In genomic region chr2:152620367-152621134, GRCm38 (mm10) we compare ENCODE assay signal across 13 mouse cellular contexts. TPM values are rescaled to one million over a fixed set of nuclear protein-coding genes. Genes with fewer than 3 reads are reported as not detected.
DNase-seq lines count a peak whose midpoint lies in the region; ATAC-seq and TF ChIP-seq lines count a peak whose summit lies in the region.
"Had no signal": no experiment of that assay in that cellular context is flagged by ENCODE, and none has a peak within 500 bp of the region (broad histone marks: within the 10 kb centered on the region; RNA-seq: fewer than 3 reads in every experiment).

No protein-coding gene starts in this region.

- ATAC-seq in kidney, embryonic 16.5 days (ENCODE audit: low FRiP score, low TSS enrichment): no peak
- peak; percentile 83 to 86 for ATAC-seq in hematopoietic stem cell, adult 5-6 weeks (replicated peaks in 1 of 2; ENCODE audit: insufficient read depth in 1 of 2, low FRiP score in 2 of 2, low TSS enrichment in 1 of 2, low read depth in 1 of 2, poor library complexity in 2 of 2, severe bottlenecking in 2 of 2)
- ATAC-seq in midbrain, embryonic 14.5 days (ENCODE audit: low FRiP score, low TSS enrichment): no peak
- ATAC-seq: inflammation-experienced regulatory T-cells, adult 6 months; liver, postnatal 0 days had no signal

- DNase-seq in kidney, adult 9 months: no peak
- DNase-seq in spleen, adult 2 months (ENCODE audit: low read depth in 1 of 2, low spot score in 2 of 2): no peak
- DNase-seq in spleen, adult 18-20 months: no peak
- no peak for DNase-seq in midbrain, embryonic 14.5 days
- no peak for DNase-seq in adrenal gland, adult 8-10 months
- DNase-seq: cerebellum, postnatal 25 days; liver, postnatal 0 days had no signal

- TF ChIP-seq POLR2A in spleen, adult 2 months (IDR thresholded peaks at IDR 0.05; ENCODE audit: low read depth, low read length): no peak

- H3K27ac ChIP-seq in kidney, embryonic 16.5 days (ENCODE audit: low read length): peak overlapping the region; percentile 90
- peak overlapping the region; percentile 45 for H3K27ac ChIP-seq in spleen, adult 2 months (ENCODE audit: insufficient read depth, low read length)
- H3K27ac ChIP-seq in midbrain, embryonic 14.5 days (replicated peaks; ENCODE audit: low read depth, low read length): no peak overlapping the region

- H3K4me2 ChIP-seq in kidney, embryonic 16.5 days (replicated peaks; ENCODE audit: low read depth, low read length): peak overlapping the region; percentile 30; the same call in 1 of the 2 replicates
- H3K4me2 ChIP-seq in midbrain, embryonic 14.5 days (ENCODE audit: low read length): no peak overlapping the region

- H3K9me3 ChIP-seq in kidney, embryonic 16.5 days (ENCODE audit: low read length): no peaks in the 10 kb centered on the region
- H3K9me3 ChIP-seq in midbrain, embryonic 14.5 days (ENCODE audit: control insufficient read depth, low read length): no peaks in the 10 kb centered on the region

- H3K27me3 ChIP-seq in kidney, embryonic 16.5 days (ENCODE audit: insufficient read depth, low read length): no peaks in the 10 kb centered on the region
- H3K27me3 ChIP-seq in spleen, adult 2 months (ENCODE audit: control insufficient read depth, insufficient read depth, low read length): no peaks in the 10 kb centered on the region
- no peaks in the 10 kb centered on the region for H3K27me3 ChIP-seq in midbrain, embryonic 14.5 days (ENCODE audit: control insufficient read depth, insufficient read depth, low read length)

- peaks cover 23% of the 10 kb centered on the region for H3K4me1 ChIP-seq in kidney, embryonic 16.5 days (ENCODE audit: insufficient read depth, low read length)
- H3K4me1 ChIP-seq in spleen, adult 2 months (ENCODE audit: control insufficient read depth, insufficient read depth, insufficient read length): no peaks in the 10 kb centered on the region; the same call in 1 of the 2 replicates
- peaks cover 5% of the 10 kb centered on the region for H3K4me1 ChIP-seq in midbrain, embryonic 14.5 days (ENCODE audit: control insufficient read depth, insufficient read depth, low read length)

- no peak for TF ChIP-seq CTCF in spleen, adult 2 months (IDR thresholded peaks at IDR 0.05; ENCODE audit: extremely low read depth, insufficient read depth, insufficient read length, insufficient replicate concordance)

- 59% methylated on average over 9 of the region's 9 CpGs for WGBS in kidney, embryonic 16.5 days
- 17% methylated on average over 9 of the region's 9 CpGs for WGBS in spleen, adult 2 months
- 83% methylated on average over 9 of the region's 9 CpGs for WGBS in midbrain, embryonic 14.5 days

- H3K4me3 ChIP-seq in kidney, embryonic 16.5 days (ENCODE audit: low read length): 0 out of 2 replicates have a peak overlapping the region, but pooled peaks have one; percentile 9
- H3K4me3 ChIP-seq in spleen, adult 2 months (ENCODE audit: extremely low read depth, insufficient read depth, insufficient read length): no peak overlapping the region
- no peak overlapping the region for H3K4me3 ChIP-seq in midbrain, embryonic 14.5 days (replicated peaks; ENCODE audit: low read depth, low read length)

- peak overlapping the region; percentile 37; the same call in 1 of the 2 replicates for H3K9ac ChIP-seq in kidney, embryonic 16.5 days (replicated peaks; ENCODE audit: low read length)
- no peak overlapping the region for H3K9ac ChIP-seq in midbrain, embryonic 14.5 days (replicated peaks; ENCODE audit: low read length)
- H3K9ac ChIP-seq: liver, postnatal 0 days had no signal

- H3K36me3 ChIP-seq in kidney, embryonic 16.5 days (ENCODE audit: insufficient read depth, low read length): no peaks in the 10 kb centered on the region
- H3K36me3 ChIP-seq in spleen, adult 2 months (ENCODE audit: control insufficient read depth, insufficient read depth, low read length): no peaks in the 10 kb centered on the region
- no peaks in the 10 kb centered on the region for H3K36me3 ChIP-seq in midbrain, embryonic 14.5 days (ENCODE audit: control insufficient read depth, insufficient read depth, low read length)

RNA-seq across cellular contexts. Expression of gene Defb25, which starts 2.3 kb away (rescaled TPM):
- 24.4 and 31.8 TPM in 2 replicates for polyA plus RNA-seq in kidney, embryonic 16.5 days (2015; fragmentation: Nextera tagmentation; extraction: Ambion mirVana)
- 0.65 TPM in 1 of 2 replicates, not detected in the other for polyA plus RNA-seq in spleen, adult 2 months (2012; rRNA removed)
- total RNA-seq in hematopoietic stem cell, adult 5-6 weeks (2017): not detected in 2 replicates
- polyA plus RNA-seq in midbrain, embryonic 14.5 days (2014; fragmentation: Nextera tagmentation; extraction: Ambion mirVana): not detected in 2 replicates
- total RNA-seq in adrenal gland, adult 8-10 months (2022): 1 to 10 TPM in 2 of 4 experiments, not detected in 2; 1.9 to 2.2 TPM
- total RNA-seq: left cerebral cortex, postnatal 10 days had no signal
- polyA plus RNA-seq: brain, embryonic 14.5 days had no signal

RNA-seq across cellular contexts. Expression of gene Rem1, which starts 6.2 kb away (rescaled TPM):
- polyA plus RNA-seq in kidney, embryonic 16.5 days (2015; fragmentation: Nextera tagmentation; extraction: Ambion mirVana): 59.1 and 62.6 TPM in 2 replicates
- polyA plus RNA-seq in spleen, adult 2 months (2012; rRNA removed): 8.6 and 9.8 TPM in 2 replicates
- not detected in 2 replicates for total RNA-seq in hematopoietic stem cell, adult 5-6 weeks (2017)
- 0.12 and 0.27 TPM in 2 replicates for polyA plus RNA-seq in midbrain, embryonic 14.5 days (2014; fragmentation: Nextera tagmentation; extraction: Ambion mirVana)
- total RNA-seq in adrenal gland, adult 8-10 months (2022): 10 to 100 TPM in 3 of 4 experiments, 1 to 10 TPM in 1; 9.0 to 20.8 (median 14.6) TPM
- polyA plus RNA-seq: inflammation-experienced regulatory T-cells, adult 6 months had no signal

RNA-seq across cellular contexts. Expression of gene Defb36, which starts 16.4 kb away (rescaled TPM):
- polyA plus RNA-seq in kidney, embryonic 16.5 days (2015; fragmentation: Nextera tagmentation; extraction: Ambion mirVana): 0.51 and 0.86 TPM in 2 replicates
- not detected in 2 replicates for polyA plus RNA-seq in spleen, adult 2 months (2012; rRNA removed)
- total RNA-seq in hematopoietic stem cell, adult 5-6 weeks (2017): not detected in 2 replicates
- not detected in 2 replicates for polyA plus RNA-seq in midbrain, embryonic 14.5 days (2014; fragmentation: Nextera tagmentation; extraction: Ambion mirVana)
- total RNA-seq in adrenal gland, adult 8-10 months (2022): 1 to 10 TPM in 1 of 4 experiments, under 1 TPM in 1, not detected in 2; 0.86 to 1.5 TPM
- total RNA-seq: left cerebral cortex, postnatal 10 days had no signal
- polyA plus RNA-seq: brain, embryonic 14.5 days; heart, embryonic 16.5 days; inflammation-experienced regulatory T-cells, adult 6 months; liver, postnatal 0 days had no signal

RNA-seq across cellular contexts. Expression of gene Defb45, which starts 21.4 kb away (rescaled TPM):
- polyA plus RNA-seq in kidney, embryonic 16.5 days (2015; fragmentation: Nextera tagmentation; extraction: Ambion mirVana): not detected in 2 replicates
- polyA plus RNA-seq in spleen, adult 2 months (2012; rRNA removed): not detected in 2 replicates
- not detected in 2 replicates for total RNA-seq in hematopoietic stem cell, adult 5-6 weeks (2017)
- not detected in 2 replicates for polyA plus RNA-seq in midbrain, embryonic 14.5 days (2014; fragmentation: Nextera tagmentation; extraction: Ambion mirVana)
- not detected for total RNA-seq in adrenal gland, adult 8-10 months (2022)
- total RNA-seq: left cerebral cortex, postnatal 10 days had no signal
- polyA plus RNA-seq: brain, embryonic 14.5 days; heart, embryonic 16.5 days; inflammation-experienced regulatory T-cells, adult 6 months; liver, postnatal 0 days had no signal

RNA-seq across cellular contexts. Expression of gene Defb19, which starts 40.4 kb away (rescaled TPM):
- 10.1 and 14.1 TPM in 2 replicates for polyA plus RNA-seq in kidney, embryonic 16.5 days (2015; fragmentation: Nextera tagmentation; extraction: Ambion mirVana)
- polyA plus RNA-seq in spleen, adult 2 months (2012; rRNA removed): not detected in 2 replicates
- total RNA-seq in hematopoietic stem cell, adult 5-6 weeks (2017): not detected in 2 replicates
- polyA plus RNA-seq in midbrain, embryonic 14.5 days (2014; fragmentation: Nextera tagmentation; extraction: Ambion mirVana): not detected in 2 replicates
- total RNA-seq in adrenal gland, adult 8-10 months (2022): not detected
- total RNA-seq: left cerebral cortex, postnatal 10 days had no signal
- polyA plus RNA-seq: brain, embryonic 14.5 days; inflammation-experienced regulatory T-cells, adult 6 months; liver, postnatal 0 days had no signal

Comparison
In these comparisons a context has a peak if more than half of its experiments do, and no peak if none do; other contexts are left out.
1. ATAC-seq: peak in hematopoietic stem cell, adult 5-6 weeks (2 of 2); none in kidney, embryonic 16.5 days (single experiment) and midbrain, embryonic 14.5 days (single experiment).
2. RNA of gene Defb25, which starts 2.3 kb away (polyA plus RNA-seq): 24.4 to 31.8 TPM in kidney, embryonic 16.5 days; 0.65 TPM in spleen, adult 2 months and not detected in midbrain, embryonic 14.5 days; every median in the first group is over 10 times any median in the second.